Mouse (Mus musculus): ENCODE results near the gene Tmem43.

Tmem43 gene

GRCm38 (mm10) chr6:91474441-91475190, 1.1 kb downstream of the Tmem43 start:
- TF ChIP-seq GATA4 (IDR thresholded peaks at IDR 0.05; ENCODE audit: insufficient replicate concordance, low read length), result no peak

DNA sequence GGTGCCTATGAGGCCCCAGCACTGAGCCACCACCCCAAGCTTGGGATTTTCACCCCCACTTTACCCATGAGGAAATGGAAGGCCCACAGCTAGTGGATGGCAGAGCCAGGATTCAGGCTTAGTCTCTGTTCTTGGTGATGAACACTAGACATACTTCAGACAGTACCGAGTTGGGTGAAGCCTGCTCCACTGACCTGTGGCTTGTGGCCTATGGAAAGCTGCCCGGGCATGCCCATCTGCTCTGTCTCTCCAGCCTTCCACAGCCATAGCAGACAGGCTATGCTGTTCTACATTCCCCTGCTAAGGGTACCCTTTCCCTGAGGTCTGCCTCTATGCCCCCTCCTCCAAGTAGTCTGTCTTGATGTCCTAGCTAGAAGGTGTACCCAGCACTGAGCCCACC, 3.0 kb downstream of the Tmem43 start:
- TF ChIP-seq GATA4 (IDR thresholded peaks at IDR 0.05; ENCODE audit: insufficient replicate concordance, low read length), result no peak

- no peak for TF ChIP-seq GATA4 (IDR thresholded peaks at IDR 0.05; ENCODE audit: insufficient replicate concordance, low read length)
Measured at GRCm38 (mm10) chr6:91483371-91483770, 9.9 kb downstream of the Tmem43 start.

GRCm38 (mm10) chr6:91486736-91487453, 13.4 kb downstream of the Tmem43 start:
- no peak for TF ChIP-seq GATA4 (IDR thresholded peaks at IDR 0.05; ENCODE audit: insufficient replicate concordance, low read length)

DNA sequence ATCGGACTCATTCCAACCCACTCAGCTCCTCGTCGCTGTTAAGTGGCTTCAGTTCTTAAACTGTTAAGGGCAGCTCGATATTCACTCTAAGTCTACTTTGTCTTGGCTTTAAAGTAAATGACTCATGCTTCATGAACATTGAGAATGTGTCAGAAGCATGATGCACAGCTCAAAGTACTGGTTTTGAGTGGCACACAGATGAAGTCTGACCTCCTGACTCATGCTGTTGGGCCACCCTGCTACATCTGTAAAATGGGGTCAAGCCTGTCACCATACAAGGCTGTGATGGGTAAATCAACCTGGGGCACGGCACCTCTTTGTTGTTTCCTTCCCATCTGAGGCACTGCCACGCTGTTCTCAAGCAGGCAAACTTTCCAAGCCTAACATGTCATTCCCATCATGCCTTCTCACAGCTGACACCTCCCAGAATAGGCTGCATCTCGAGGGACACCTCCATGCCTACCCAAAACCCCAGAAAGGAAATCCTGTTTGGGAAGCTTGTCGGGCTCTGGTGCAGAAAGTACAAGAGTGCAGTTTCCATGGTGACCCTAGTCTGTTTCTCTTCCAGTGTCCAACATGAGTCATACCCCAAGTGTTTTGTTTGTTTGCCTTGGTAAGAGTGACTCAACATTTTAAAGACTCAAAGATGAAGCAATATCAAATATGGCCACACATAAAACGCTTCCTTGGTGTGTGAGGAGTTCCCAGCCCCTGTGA, 15.2 kb downstream of the Tmem43 start:
- TF ChIP-seq GATA4 (IDR thresholded peaks at IDR 0.05; ENCODE audit: insufficient replicate concordance, low read length), result no peak

GRCm38 (mm10) chr6:91489872-91490271, 16.4 kb downstream of the Tmem43 start:
- no peak for TF ChIP-seq GATA4 (IDR thresholded peaks at IDR 0.05; ENCODE audit: insufficient replicate concordance, low read length)

GRCm38 (mm10) chr6:91491004-91491403, 17.5 kb downstream of the Tmem43 start:
- TF ChIP-seq GATA4 (IDR thresholded peaks at IDR 0.05; ENCODE audit: insufficient replicate concordance, low read length), result no peak

DNA sequence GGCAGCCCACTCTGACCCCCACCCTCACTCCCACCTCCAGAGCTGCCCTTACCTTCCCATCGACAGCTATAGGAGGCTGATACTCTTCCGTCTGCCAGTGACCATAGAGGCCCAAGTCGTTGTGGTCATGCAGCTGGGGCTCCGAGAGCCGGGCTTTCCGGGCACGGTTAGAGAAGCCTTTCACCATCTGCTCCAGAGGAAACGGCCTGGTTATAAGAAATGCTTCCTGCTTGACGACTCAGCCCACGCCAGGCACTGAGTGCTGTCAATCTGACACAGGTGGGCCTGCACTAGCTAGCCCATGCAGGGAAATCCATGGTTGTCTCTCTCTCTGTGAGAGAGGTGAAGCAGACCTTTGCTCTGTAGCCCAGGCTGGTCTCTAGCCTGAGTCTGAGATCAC, 19.6 kb downstream of the Tmem43 start:
- no peak for TF ChIP-seq GATA4 (IDR thresholded peaks at IDR 0.05; ENCODE audit: insufficient replicate concordance, low read length)

DNA sequence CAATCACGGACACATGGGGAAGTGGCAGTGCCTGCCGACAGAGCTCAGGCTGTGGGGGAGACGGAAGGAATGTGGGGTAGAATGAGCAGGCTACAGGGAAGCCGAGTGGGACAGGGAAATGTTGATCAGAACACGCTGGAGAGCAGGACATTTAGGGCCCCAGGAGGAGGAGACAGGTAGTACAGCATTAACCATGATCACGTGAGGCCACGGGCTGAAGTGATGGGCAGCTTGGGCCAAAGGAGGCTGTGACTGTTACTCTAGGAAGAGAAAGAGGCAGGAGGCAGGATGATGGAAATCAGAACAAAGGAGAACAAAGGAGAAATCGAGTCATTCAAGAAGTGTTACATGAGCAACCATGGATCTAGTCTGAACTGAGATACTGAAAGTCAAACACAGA, 21.0 kb downstream of the Tmem43 start:
- TF ChIP-seq GATA4 (IDR thresholded peaks at IDR 0.05; ENCODE audit: insufficient replicate concordance, low read length), result no peak

DNA sequence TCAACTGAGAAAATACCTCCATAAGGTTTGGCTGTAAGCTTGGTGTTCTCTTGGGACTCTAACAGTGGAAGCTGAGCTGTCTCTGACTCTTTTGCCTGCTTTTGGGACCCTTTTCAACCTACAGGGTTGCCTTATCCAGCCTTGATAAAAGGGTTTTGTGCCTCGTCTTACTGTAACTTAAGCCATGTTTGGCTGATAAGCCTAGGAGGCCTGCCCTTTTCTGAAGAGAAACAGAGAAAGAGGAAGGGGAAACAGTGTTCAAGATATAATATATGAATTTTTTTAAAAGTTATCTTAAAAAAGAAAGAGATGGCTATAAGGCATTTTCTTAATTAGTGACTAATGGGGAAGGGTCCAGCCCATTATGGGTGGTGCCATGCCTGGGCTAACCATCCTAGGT, 29.8 kb downstream of the Tmem43 start:
- no peak for TF ChIP-seq GATA4 (IDR thresholded peaks at IDR 0.05; ENCODE audit: insufficient replicate concordance, low read length)

GRCm38 (mm10) chr6:91506036-91506435, 32.5 kb downstream of the Tmem43 start:
- no peak for TF ChIP-seq GATA4 (IDR thresholded peaks at IDR 0.05; ENCODE audit: insufficient replicate concordance, low read length)

GRCm38 (mm10) chr6:91508041-91508440, 34.5 kb downstream of the Tmem43 start:
- TF ChIP-seq GATA4 (IDR thresholded peaks at IDR 0.05; ENCODE audit: insufficient replicate concordance, low read length), result no peak

DNA sequence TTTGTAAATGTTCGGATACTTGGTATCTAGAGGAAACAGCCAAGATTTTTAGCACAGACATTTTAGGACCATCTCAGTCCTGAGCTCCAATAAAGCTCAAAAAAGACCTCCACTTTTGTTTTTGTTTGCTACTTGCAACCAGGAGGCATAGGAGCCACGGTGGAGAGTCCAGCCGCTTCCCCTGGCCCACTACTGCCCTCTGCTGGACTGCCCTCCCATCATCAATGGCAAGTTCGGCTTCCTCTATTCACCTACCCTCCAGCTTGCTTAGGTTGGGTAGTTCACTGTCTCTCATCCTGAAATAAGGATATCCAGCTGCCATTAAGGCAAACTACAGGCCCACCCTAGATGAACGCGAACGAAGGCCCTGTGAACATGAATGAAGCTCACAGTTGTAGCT, 35.8 kb downstream of the Tmem43 start:
- no peak for TF ChIP-seq GATA4 (IDR thresholded peaks at IDR 0.05; ENCODE audit: insufficient replicate concordance, low read length)

DNA sequence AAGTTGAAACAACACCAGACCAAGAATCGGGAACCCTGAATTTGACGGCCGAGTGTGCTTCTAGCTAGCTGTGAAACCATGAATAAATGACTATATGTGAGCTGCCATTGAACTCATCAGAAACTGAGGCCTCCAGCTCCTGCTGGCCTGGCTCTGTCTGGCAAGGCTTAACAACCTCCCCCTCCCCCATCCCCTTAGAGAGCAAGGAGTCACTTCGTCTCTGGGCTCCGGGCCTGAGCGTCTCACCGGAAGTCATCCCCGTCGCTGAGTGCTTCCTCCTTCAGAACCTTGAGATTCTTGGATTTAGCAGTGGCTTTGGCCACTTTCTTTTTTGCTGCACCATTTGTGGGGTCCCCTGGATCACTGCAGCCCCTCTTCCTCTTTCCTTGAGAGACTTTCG, 36.7 kb downstream of the Tmem43 start:
- TF ChIP-seq GATA4 (IDR thresholded peaks at IDR 0.05; ENCODE audit: insufficient replicate concordance, low read length), result no peak

GRCm38 (mm10) chr6:91514135-91514534, 40.6 kb downstream of the Tmem43 start:
- TF ChIP-seq GATA4 (IDR thresholded peaks at IDR 0.05; ENCODE audit: insufficient replicate concordance, low read length), result no peak

Data from liver, adult (tissue).